Mouse (Mus musculus) spleen, adult 12 weeks (tissue): ENCODE data around the gene Mrpl32.

Experiments
- DNase-seq: peaks from one replicate; pipeline ENCODE4 v3.0.0; 2022; ENCODE audit warnings: low spot score

Mrpl32 gene

DNA sequence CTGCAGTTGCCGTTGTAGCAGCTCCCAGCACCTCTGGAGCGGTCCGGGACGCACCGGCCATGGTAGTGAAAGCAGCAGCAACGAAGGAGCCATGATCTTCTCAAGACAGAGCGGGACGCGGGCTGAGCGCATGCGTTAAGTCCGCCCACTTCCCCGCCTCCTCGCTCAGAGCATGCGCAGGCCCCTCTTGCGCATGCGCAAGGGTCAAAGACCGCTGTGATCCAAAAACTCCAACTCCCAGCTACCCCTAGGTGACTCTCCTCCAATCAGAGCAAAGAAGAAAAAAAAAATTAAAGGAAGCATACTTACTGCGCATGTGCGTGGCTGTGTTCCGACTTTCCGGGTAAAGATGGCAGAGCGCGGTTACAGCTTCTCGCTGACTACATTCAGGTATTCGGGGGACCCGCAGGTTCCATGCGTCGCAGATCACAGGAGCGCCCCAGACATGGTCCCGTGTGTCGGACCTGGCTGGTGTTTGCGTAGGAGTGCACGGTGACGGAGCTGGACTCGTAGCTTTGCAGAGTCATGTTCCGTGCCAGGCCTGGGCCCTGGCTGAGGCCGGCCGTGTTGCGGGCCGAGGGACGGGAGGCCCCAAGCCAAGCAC lies at the start of gene Mrpl32, which contains the start of gene Psma2:
Mrpl32 (minus strand) TSS at position 240 of the 604 bp plus-strand sequence.
Psma2 (plus strand) TSS at position 315 of the 604 bp plus-strand sequence.
- peak; percentile 99 for DNase-seq

DNA sequence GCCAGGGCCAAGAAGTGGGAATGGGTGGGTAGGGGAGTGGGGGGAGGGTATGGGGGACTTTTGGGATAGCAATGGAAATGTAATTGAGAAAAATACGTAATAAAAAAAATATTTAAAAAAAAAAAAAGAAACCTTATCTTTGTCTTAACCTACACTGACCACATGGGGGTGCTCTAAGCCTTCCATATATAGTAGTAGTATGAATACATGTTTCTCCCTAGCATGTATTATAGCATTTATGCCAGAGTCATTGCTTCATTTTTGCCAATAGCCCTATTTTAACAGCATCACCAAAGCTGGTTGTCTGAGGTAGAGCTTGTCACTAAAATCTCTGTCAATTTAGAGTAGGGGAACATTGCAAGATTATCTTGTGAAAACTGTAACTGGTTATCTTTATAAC lies 36.3 kb upstream of the Mrpl32 start:
- DNase-seq, result no peak

DNA sequence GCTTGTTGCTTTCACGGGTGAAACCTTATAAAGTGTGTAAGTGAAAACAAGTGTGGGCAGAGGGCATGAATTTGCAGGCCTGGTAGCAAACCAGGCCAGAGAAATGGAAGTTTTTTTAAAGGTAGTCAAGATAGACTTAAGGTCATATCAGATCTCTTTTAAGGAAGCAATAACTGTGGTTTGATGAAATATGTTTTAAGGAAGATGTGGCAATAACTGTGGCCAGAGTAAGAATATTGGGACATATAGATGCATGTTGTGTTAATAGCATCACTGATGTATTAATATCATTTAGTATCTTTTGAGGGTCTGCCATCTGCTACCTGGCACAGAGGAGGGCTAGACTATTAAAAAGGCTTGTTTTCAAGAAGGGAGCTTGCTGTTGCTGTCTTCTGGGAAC lies 27.0 kb upstream of the Mrpl32 start:
- DNase-seq, result no peak

DNA sequence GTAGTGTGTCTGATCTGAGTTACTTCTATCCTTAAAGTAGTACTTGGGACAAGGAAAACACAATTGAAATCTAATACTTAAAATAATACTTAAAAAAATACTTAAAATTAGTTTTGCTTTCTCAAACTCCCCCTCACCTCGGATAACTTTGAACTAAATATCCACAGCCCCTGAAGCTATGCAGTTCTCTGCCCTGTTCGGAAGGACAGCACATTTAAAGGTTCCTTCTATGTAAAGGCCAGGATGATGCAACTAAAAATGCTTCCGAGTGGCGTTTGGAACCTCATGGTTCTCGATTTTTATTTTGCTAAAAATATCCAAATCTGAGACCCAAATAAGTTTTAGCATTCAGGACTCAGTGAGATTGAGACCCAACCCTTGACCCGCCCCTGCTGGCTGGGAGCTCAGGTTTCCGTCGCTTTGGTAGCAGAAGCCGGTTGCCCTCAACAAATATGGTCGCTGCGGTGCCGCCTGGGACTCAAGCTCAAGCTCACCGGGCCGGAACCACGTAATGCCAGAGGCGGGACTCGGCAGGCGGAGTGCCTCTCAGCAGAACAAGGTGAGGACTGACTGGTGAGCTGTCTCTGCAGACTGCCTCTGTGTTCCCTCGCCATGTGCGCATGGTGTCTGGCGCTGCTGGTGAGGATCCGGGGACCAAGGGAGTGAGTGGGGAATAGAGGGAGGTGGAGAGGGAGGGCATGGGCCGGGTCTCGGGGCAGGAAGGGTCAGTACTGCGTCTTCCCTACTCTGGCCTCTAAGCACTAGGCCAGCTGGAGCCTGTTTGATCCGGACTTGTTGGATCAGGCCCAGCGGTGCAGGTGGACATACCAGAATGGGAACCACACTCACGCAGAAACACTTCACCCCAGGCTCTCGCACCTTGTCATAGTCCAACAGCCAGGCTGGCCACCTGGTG lies 17.0 kb upstream of the Mrpl32 start, which contains the start of gene AW209491:
AW209491 (plus strand) TSS at position 429 of the 916 bp plus-strand sequence.
- DNase-seq, result peak; percentile 76

GRCm38 (mm10) chr13:14618724-14619123 lies 5.8 kb upstream of the Mrpl32 start:
- DNase-seq, result peak; percentile 58

DNA sequence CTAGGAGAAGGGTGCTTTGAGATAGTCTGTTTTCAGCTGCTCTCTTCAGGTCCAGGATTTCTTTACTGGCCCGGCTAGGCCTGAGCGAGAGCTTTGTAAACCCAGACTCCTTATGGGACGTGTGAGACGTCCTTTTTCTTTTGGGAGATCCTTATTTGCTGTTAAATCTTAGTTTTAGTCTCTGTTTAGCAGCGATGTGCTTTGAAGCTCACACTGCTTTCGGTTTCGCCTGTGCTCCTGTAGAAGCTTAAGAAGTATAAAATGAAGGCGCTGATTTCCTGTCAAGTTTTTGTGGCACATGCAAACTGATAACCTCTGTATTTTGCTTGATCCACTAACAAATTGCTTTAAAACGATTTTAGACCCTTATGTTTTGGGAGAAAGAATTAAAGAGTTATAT lies 588 bp upstream of the Mrpl32 start:
- no peak for DNase-seq

- no peak for DNase-seq
Observed at GRCm38 (mm10) chr13:14612463-14612862, 502 bp downstream of the Mrpl32 start.

DNA sequence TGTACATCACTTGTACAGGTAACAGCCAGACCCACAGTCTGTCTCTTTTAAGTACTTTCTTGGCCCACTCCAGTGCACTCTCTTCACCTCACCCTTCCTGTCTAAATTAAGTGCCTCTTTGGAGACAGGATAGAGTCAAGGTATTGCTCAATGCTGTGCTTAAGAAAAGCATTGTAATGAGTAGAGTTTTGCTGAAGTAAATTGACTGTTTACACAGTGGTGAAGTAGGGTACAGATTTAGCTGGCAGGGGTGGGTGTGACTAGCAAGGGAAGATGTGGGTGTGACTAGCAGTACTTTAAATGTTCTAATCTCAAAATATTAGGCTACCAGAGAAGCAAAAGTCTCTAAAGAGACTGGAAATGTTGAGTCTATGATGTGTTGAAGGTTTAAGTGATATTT lies 5.3 kb downstream of the Mrpl32 start:
- no peak for DNase-seq

DNA sequence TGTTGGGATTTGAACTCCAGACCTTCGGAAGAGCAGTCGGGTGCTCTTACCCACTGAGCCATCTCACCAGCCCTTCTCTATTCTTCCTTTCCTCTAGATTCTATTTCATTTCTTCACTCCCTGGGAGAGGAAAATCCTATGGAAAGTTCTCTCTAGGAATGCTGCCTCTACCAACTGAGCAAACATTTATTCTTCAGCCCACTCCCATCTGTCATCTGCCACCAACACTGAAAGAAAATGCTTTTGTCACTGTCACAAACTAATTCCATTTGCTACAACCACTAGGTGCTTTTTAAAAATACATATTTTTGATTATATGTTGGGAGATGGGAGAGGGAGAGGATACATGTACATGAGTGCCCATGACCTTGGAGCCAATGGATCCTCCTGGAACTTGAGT lies 10.2 kb downstream of the Mrpl32 start:
- no peak for DNase-seq

DNA sequence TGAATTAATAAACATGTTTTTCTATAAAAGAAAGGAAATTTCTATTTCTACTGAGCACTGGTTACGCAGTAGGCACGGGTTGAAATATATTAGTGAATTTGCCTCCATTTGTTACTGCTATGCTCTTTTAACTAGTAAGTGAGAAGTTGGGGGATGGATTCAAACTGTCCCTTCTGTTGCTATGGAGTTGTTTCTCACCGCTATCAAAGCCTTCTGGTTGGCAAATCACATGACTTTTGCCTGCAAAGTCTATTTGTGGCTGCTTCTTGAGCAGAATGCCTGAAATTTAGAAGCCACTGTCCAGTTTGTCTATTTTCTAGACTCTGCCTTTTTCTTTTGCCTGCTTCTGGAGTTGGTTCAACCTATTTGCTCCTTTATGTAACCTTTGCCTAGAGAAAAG lies 32.6 kb downstream of the Mrpl32 start:
- DNase-seq, result no peak

- DNase-seq, result no peak
Observed at GRCm38 (mm10) chr13:14574128-14574527, 38.8 kb downstream of the Mrpl32 start.

- no peak for DNase-seq
Observed at GRCm38 (mm10) chr13:14561336-14561735, 51.6 kb downstream of the Mrpl32 start.
